ENCODE assay signal across 12 mouse cellular contexts in the genomic region with DNA sequence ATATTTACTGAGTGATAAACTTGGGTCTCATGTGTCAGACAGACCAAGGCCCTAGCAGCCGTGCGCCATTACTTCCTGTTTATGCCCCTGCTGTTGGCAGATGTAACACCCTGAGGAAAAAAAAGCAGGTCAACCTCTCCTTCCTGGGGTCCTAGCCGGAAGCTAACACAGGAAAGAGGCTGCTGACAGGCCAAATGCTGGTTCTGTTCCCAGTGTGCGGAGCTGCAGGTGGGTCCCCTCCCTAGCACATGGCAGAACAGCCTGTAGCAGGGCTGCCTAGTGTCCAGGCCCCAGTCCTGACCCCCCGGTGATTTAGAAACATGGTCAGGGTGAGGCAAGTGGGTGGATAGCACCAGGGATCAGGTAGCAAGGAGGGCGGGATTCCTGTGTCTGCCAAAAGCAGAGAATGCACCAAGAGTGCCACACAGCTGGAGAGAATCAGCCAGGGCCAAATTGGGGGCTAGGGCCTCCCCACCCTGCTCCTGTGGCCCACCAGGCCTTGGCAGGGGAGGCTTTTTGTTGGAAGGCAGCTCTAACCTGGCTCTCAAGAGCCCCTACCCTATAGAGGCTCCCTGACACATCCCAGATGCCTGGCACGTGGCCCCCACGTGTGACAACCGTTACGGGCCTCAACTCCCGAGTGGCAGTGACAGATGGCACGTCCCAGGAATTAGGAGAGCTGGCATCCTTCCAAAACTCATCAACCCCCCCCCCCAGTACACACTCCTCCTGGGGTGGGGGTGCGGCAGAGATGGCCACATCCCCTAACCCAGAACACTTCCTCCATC. TPM values are rescaled to one million over a fixed set of nuclear protein-coding genes. Genes with fewer than 3 reads are reported as not detected.
A peak's percentile ranks its signal among the peaks of the same experiment; 100 is the strongest.
DNase-seq lines count a peak whose midpoint lies in the region; ATAC-seq and TF ChIP-seq lines count a peak whose summit lies in the region.
"Had no signal": no experiment of that assay in that cellular context is flagged by ENCODE, and none has a peak within 500 bp of the region (broad histone marks: within the 10 kb centered on the region; RNA-seq: fewer than 3 reads in every experiment).

No protein-coding gene starts in this region.

- no peak for ATAC-seq in forebrain, postnatal 0 days
- no peak for ATAC-seq in limb, embryonic 11.5 days (ENCODE audit: insufficient number of reproducible peaks, low FRiP score, low TSS enrichment, low read depth)

- no peak for TF ChIP-seq POLR2A in lung, adult 2 months (IDR thresholded peaks at IDR 0.05; ENCODE audit: borderline replicate concordance, extremely low read depth, low read depth, low read length)
- peak; percentile 52; the same call in 1 of the 2 replicates for TF ChIP-seq POLR2A in thymus, adult 2 months (IDR thresholded peaks at IDR 0.05; ENCODE audit: control insufficient read depth, extremely low read depth, insufficient read depth, low read length, poor library complexity)

- H3K36me3 ChIP-seq in forebrain, embryonic 10.5 days (replicated peaks) = 0 out of 2 replicates have a peak, but pooled peaks cover 2% of the 10 kb centered on the region
- H3K36me3 ChIP-seq in forebrain, postnatal 0 days (ENCODE audit: insufficient read depth) = peaks cover 10% of the 10 kb centered on the region; the same call in 1 of the 2 replicates
- no peaks in the 10 kb centered on the region for H3K36me3 ChIP-seq in limb, embryonic 11.5 days (ENCODE audit: control insufficient read depth, insufficient read depth, low read length)
- H3K36me3 ChIP-seq in thymus, adult 2 months (ENCODE audit: control insufficient read depth, insufficient read depth, low read length) = peaks cover 37% of the 10 kb centered on the region
- H3K36me3 ChIP-seq: liver, embryonic 15.5 days had no signal

- TF ChIP-seq CTCF in forebrain, postnatal 0 days (IDR thresholded peaks at IDR 0.05; ENCODE audit: low read depth) = no peak
- TF ChIP-seq CTCF in lung, adult 2 months (IDR thresholded peaks at IDR 0.05; ENCODE audit: insufficient read depth, low read length) = no peak
- no peak for TF ChIP-seq CTCF in thymus, adult 2 months (IDR thresholded peaks at IDR 0.05; ENCODE audit: borderline replicate concordance, control insufficient read depth, extremely low read depth, insufficient read depth, low read length, poor library complexity)

- WGBS in forebrain, embryonic 10.5 days = 84% methylated on average over 13 of the region's 13 CpGs
- 41% methylated on average over 13 of the region's 13 CpGs for WGBS in forebrain, postnatal 0 days
- 35% methylated on average over 13 of the region's 13 CpGs for WGBS in lung, adult 2 months
- WGBS in limb, embryonic 11.5 days = 50% methylated on average over 13 of the region's 13 CpGs
- 70% methylated on average over 13 of the region's 13 CpGs for WGBS in thymus, adult 2 months

- no peak for DNase-seq in forebrain, embryonic 10.5 days (ENCODE audit: extremely low spot score, low spot score)
- DNase-seq in forebrain, postnatal 0 days = no peak
- peak; percentile 50 to 75 for DNase-seq in lung, adult 18-20 months
- DNase-seq in lung, adult 2 months = no peak
- no peak for DNase-seq in limb, embryonic 11.5 days (ENCODE audit: low spot score)
- DNase-seq in thymus, adult 2 months = peak; percentile 72
- DNase-seq in layer of hippocampus, adult 8-10 months (ENCODE audit: low spot score in 2 of 2) = no peak
- DNase-seq in testis, postnatal 14 days (ENCODE audit: low spot score) = no peak
- DNase-seq: adrenal gland, adult 8-10 months had no signal

- H3K9ac ChIP-seq in forebrain, postnatal 0 days = no peak overlapping the region
- no peak overlapping the region for H3K9ac ChIP-seq in limb, embryonic 11.5 days (ENCODE audit: low read length)
- H3K9ac ChIP-seq: liver, embryonic 15.5 days had no signal

- H3K9me3 ChIP-seq in forebrain, embryonic 10.5 days = no peaks in the 10 kb centered on the region
- no peaks in the 10 kb centered on the region for H3K9me3 ChIP-seq in forebrain, postnatal 0 days (ENCODE audit: low read length)
- no peaks in the 10 kb centered on the region for H3K9me3 ChIP-seq in limb, embryonic 11.5 days (ENCODE audit: control insufficient read depth, low read length)
- H3K9me3 ChIP-seq: liver, embryonic 15.5 days had no signal

- H3K27me3 ChIP-seq in forebrain, embryonic 10.5 days (ENCODE audit: poor library complexity, severe bottlenecking) = no peaks in the 10 kb centered on the region
- no peaks in the 10 kb centered on the region for H3K27me3 ChIP-seq in forebrain, postnatal 0 days (ENCODE audit: insufficient read depth, low read length)
- H3K27me3 ChIP-seq in limb, embryonic 11.5 days (ENCODE audit: control insufficient read depth, insufficient read depth, low read length) = no peaks in the 10 kb centered on the region
- no peaks in the 10 kb centered on the region for H3K27me3 ChIP-seq in thymus, adult 2 months (ENCODE audit: control insufficient read depth, insufficient read depth, low read length)
- H3K27me3 ChIP-seq: liver, embryonic 15.5 days had no signal

- H3K4me2 ChIP-seq in forebrain, postnatal 0 days (ENCODE audit: low read depth) = no peak overlapping the region
- H3K4me2 ChIP-seq in limb, embryonic 11.5 days (ENCODE audit: low read depth, severe bottlenecking) = no peak overlapping the region
- H3K4me2 ChIP-seq: liver, embryonic 15.5 days had no signal

- peaks cover 41% of the 10 kb centered on the region for H3K4me1 ChIP-seq in forebrain, embryonic 10.5 days
- H3K4me1 ChIP-seq in forebrain, postnatal 0 days (ENCODE audit: insufficient read depth) = 0 out of 2 replicates have a peak, but pooled peaks cover 2% of the 10 kb centered on the region
- peaks cover 17% of the 10 kb centered on the region for H3K4me1 ChIP-seq in lung, adult 2 months (ENCODE audit: control insufficient read depth, insufficient read depth, low read length)
- H3K4me1 ChIP-seq in limb, embryonic 11.5 days (ENCODE audit: control insufficient read depth, insufficient read depth, low read length) = peaks cover 30% of the 10 kb centered on the region
- peaks cover 53% of the 10 kb centered on the region for H3K4me1 ChIP-seq in thymus, adult 2 months (replicated peaks; ENCODE audit: control insufficient read depth, insufficient read depth, low read length)

- peak overlapping the region; percentile 31; the same call in 1 of the 2 replicates for H3K27ac ChIP-seq in forebrain, embryonic 10.5 days
- no peak overlapping the region for H3K27ac ChIP-seq in forebrain, postnatal 0 days (ENCODE audit: low read depth, low read length)
- H3K27ac ChIP-seq in limb, embryonic 11.5 days (replicated peaks; ENCODE audit: low read depth, low read length) = 0 out of 2 replicates have a peak overlapping the region, but pooled peaks have one; percentile 47
- peak overlapping the region; percentile 93 for H3K27ac ChIP-seq in thymus, adult 2 months (ENCODE audit: control insufficient read depth, insufficient read depth, low read length)
- H3K27ac ChIP-seq: liver, embryonic 15.5 days had no signal

- no peak overlapping the region for H3K4me3 ChIP-seq in forebrain, embryonic 10.5 days
- no peak overlapping the region for H3K4me3 ChIP-seq in forebrain, postnatal 0 days (ENCODE audit: low read depth, low read length)
- no peak overlapping the region for H3K4me3 ChIP-seq in lung, adult 2 months (replicated peaks; ENCODE audit: extremely low read depth, low read depth, low read length)
- no peak overlapping the region for H3K4me3 ChIP-seq in limb, embryonic 11.5 days (ENCODE audit: low read depth, low read length)
- 0 out of 2 replicates have a peak overlapping the region, but pooled peaks have one; percentile 3 for H3K4me3 ChIP-seq in thymus, adult 2 months (ENCODE audit: control insufficient read depth, insufficient read depth, low read length)
- H3K4me3 ChIP-seq: liver, embryonic 15.5 days had no signal

RNA-seq across cellular contexts. Expression of gene Plxnd1, which starts 23.3 kb away (rescaled TPM):
- 23.9 and 28.0 TPM in 2 replicates for polyA plus RNA-seq in forebrain, embryonic 10.5 days (2016; fragmentation: Nextera tagmentation; extraction: Ambion mirVana)
- total RNA-seq in forebrain, postnatal 0 days (2014; rRNA removed) = 44.1 and 63.3 TPM in 2 replicates
- 16.9 and 17.6 TPM in 2 replicates for polyA plus RNA-seq in forebrain, postnatal 0 days (2015; fragmentation: Nextera tagmentation; extraction: Ambion mirVana)
- polyA plus RNA-seq in lung, adult 2 months (2012; rRNA removed) = 146 and 185 TPM in 2 replicates
- polyA plus RNA-seq in limb, embryonic 11.5 days (2014; fragmentation: Nextera tagmentation; extraction: Ambion mirVana) = 19.6 and 26.5 TPM in 2 replicates
- 466 and 519 TPM in 2 replicates for polyA plus RNA-seq in thymus, adult 2 months (2012; rRNA removed)
- 10 to 100 TPM; 17.9 to 35.6 (median 31.1) TPM for total RNA-seq in layer of hippocampus, adult 8-10 months (2022)

RNA-seq across cellular contexts. Expression of gene H1foo, which starts 26.7 kb away (rescaled TPM):
- polyA plus RNA-seq in forebrain, embryonic 10.5 days (2016; fragmentation: Nextera tagmentation; extraction: Ambion mirVana) = not detected in 2 replicates
- not detected in 2 replicates for total RNA-seq in forebrain, postnatal 0 days (2014; rRNA removed)
- not detected in 2 replicates for polyA plus RNA-seq in forebrain, postnatal 0 days (2015; fragmentation: Nextera tagmentation; extraction: Ambion mirVana)
- not detected in 2 replicates for polyA plus RNA-seq in lung, adult 2 months (2012; rRNA removed)
- polyA plus RNA-seq in limb, embryonic 11.5 days (2014; fragmentation: Nextera tagmentation; extraction: Ambion mirVana) = not detected in 2 replicates
- 0.71 and 0.81 TPM in 2 replicates for polyA plus RNA-seq in thymus, adult 2 months (2012; rRNA removed)
- not detected for total RNA-seq in layer of hippocampus, adult 8-10 months (2022)
- polyA plus RNA-seq: C2C12; frontal cortex, adult 2 months; liver, embryonic 15.5 days had no signal

RNA-seq across cellular contexts. Expression of gene Rho, which starts 39.9 kb away (rescaled TPM):
- polyA plus RNA-seq in forebrain, embryonic 10.5 days (2016; fragmentation: Nextera tagmentation; extraction: Ambion mirVana) = 0.06 and 0.10 TPM in 2 replicates
- total RNA-seq in forebrain, postnatal 0 days (2014; rRNA removed) = 0.23 and 0.57 TPM in 2 replicates
- polyA plus RNA-seq in forebrain, postnatal 0 days (2015; fragmentation: Nextera tagmentation; extraction: Ambion mirVana) = 0.08 TPM in 1 of 2 replicates, not detected in the other
- polyA plus RNA-seq in lung, adult 2 months (2012; rRNA removed) = 1.0 and 1.3 TPM in 2 replicates
- 0.03 TPM in 1 of 2 replicates, not detected in the other for polyA plus RNA-seq in limb, embryonic 11.5 days (2014; fragmentation: Nextera tagmentation; extraction: Ambion mirVana)
- polyA plus RNA-seq in thymus, adult 2 months (2012; rRNA removed) = 0.37 and 1.3 TPM in 2 replicates
- 1 to 10 TPM in 1 of 4 experiments, under 1 TPM in 3; 0.45 to 1.7 (median 0.72) TPM for total RNA-seq in layer of hippocampus, adult 8-10 months (2022)
- polyA plus RNA-seq: liver, embryonic 15.5 days had no signal

Comparison
In these comparisons a context has a peak if more than half of its experiments do, and no peak if none do; other contexts are left out.
1. DNase-seq: peak in lung, adult 18-20 months (2 of 2) and thymus, adult 2 months (single experiment); none in forebrain, embryonic 10.5 days (single experiment), forebrain, postnatal 0 days (single experiment), lung, adult 2 months (single experiment), limb, embryonic 11.5 days (single experiment), layer of hippocampus, adult 8-10 months (0 of 2) and testis, postnatal 14 days (single experiment).